Mouse (Mus musculus): Measurements from ENCODE around the gene Qars.

The Qars gene

GRCm38 (mm10) chr9:108507619-108508434 lies at the start of gene Qars:
TSS of gene Qars (plus strand) at chr9:108507706.
- peak; percentile 93 to 95 for DNase-seq

- DNase-seq, result no peak
Observed at GRCm38 (mm10) chr9:108459939-108460318, 47.6 kb upstream of the Qars start.

GRCm38 (mm10) chr9:108460319-108461178 lies 47.0 kb upstream of the Qars start, which contains the start of gene Ccdc71:
TSS of gene Ccdc71 (plus strand) at chr9:108460527.
- DNase-seq, result peak; percentile 89 to 95

DNA sequence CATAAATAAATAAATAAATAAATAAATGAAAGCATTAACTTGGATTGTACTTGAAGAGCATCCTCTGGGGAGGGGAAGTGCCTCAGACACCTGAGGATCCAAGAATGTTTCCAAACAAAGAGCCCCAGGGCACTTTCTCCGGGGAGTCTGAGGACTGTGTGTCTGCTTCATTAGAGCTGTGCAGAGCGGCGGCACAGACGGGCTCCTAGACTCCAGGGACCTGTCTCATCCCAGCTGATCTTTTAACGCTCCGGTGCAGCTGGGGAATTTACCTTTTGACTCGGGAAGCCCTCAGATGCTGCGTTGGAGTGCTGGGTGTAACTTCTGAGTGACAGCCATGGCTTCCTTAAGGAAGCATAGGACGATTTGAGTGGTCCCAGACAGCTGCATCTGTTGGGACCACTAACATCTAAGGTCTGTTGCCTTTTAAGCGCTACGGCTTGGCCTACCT lies 46.3 kb upstream of the Qars start, which contains the start of gene Klhdc8b:
Gene Klhdc8b, minus strand, starts transcription at position 401 of the 451 bp plus-strand sequence.
- no peak for DNase-seq

- no peak for DNase-seq
Observed at GRCm38 (mm10) chr9:108461675-108462074, 45.8 kb upstream of the Qars start.

- DNase-seq, result no peak
Observed at GRCm38 (mm10) chr9:108462192-108462591, 45.3 kb upstream of the Qars start.

- DNase-seq, result no peak
Observed at GRCm38 (mm10) chr9:108463713-108464112, 43.8 kb upstream of the Qars start.

- no peak for DNase-seq
Observed at GRCm38 (mm10) chr9:108466219-108466618, 41.3 kb upstream of the Qars start.

DNA sequence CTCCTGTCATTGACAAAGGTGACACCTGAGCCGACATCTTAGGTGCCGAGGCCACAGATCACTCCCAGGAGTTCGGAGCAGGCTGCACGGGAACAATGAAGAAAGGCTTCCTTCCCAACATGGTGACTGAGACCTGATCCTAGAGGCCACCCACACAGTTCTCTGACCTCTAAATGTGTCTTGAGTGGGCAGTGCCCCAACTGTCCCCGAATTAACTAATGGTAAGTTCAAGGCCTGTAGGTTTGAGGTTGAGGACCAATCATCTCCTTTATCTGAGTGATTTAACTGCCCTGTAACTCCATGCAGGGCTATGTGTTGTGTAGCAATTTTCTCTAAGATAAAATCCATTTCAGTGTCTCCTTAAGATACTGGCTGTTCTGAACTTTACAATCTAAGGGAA lies 38.1 kb upstream of the Qars start:
- DNase-seq, result no peak

DNA sequence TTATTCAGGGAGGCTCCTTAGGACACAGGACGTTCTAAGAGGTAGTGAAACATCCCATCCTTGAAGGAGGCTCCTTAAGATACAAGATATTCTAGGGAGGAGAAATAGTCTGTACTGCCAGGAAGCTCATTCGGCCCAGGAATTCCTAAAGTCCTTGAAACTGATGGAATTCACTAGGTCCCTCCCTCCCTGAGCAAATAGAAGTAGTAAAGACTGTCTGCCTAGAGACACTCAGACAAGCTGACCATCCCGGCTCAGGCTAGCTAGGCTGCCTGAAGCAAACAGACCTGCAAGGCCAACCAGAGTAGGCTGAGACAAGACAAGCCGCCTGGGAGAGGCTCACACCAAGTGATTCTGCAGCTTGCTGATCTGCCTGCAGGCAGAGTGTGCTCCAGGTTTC lies 37.7 kb upstream of the Qars start:
- DNase-seq, result no peak

DNA sequence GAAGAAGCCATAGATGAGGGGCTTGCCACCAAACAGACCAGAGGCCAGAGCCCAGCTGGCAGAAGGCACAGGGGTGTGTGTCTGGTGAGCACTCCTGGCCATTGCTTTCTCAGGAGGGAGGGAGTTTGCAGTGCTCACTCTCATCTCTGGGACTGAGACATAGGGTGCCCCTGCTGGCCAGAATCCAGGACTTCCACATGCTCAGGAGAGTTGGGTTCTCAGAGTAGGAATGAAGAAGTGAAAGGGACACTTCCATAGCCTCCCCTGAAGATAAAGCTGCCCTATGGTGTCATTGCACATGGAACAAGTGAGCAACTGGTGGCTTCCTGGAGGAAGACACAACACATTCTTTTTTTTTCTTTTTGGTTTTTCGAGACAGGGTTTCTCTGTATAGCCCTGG lies 33.0 kb upstream of the Qars start:
- no peak for DNase-seq

DNA sequence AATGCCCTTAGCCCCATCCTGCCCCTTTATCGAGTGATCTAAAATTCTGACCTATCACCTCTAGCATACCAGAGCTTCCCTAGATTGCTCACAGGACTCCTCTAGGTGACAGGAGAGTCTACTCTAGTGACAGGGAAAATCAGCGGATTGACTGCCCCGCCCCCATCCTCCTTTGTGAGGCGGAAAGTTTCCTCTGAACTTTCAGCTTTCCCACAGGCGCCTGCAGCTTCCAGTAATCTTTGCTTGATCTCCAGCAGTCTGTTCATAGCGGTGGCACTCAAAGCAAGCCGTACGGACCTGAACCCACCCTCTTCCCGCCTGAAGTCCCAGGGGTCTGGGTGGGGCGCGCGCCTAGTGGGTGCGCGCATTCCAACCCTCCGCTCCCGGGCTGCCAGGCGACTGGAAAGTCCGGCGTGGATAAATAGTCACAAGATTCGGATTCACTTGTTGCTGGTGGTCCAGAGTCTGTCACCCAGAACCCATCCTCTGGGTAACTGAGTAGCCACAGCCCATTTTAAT lies 28.8 kb upstream of the Qars start:
- DNase-seq, result no peak

DNA sequence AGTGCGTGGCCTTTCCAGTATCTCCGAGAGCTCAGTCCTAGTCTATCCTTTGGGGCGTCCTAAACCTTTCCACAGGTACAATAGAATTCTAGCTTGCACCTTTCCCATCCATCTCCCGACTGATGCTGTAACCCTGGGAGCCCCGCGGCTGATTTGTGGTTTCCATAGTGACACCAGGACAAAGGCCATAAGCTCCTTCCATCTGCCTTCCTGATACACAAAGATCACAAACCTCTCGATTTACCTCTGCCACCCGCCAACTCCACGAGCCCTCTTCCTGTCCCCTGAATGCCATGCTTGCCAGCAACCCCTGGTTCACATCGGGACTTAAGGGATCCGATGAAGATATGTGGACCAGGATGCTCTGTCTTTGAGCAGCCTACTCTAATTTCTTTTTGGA lies 28.3 kb upstream of the Qars start:
- DNase-seq, result no peak

DNA sequence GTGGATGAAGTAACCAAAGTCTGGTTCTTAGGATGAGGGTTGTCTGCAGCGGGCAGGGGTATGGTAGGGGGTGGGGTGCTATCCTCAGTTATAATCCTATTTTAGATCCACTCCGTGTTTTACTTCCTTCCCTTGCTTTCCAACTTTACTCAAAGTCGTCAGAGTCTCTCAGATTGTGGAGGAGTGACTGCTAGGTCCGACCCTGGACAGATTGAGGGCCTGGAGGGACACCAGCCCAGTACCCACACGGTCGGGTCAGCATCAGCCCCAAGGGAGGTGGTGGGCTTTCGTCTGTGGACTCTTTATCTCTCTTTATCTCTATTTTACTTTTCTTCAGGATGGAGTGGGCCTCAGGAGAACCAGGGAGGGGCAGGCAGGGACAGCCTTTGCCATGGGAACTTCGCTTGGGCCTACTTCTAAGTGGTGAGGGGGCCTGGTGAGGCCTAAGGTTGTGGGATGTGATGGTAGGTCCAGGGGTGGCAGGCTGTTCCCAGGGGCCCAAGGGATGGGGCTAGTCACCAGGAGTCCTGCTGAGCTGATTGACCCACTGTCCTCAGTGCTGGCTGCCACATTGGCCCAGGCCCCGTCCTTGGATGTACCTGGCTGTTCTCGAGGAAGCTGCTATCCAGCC lies 27.7 kb upstream of the Qars start, which contains the start of gene Lamb2:
Gene Lamb2, plus strand, starts transcription at position 16 of the 631 bp plus-strand sequence.
- DNase-seq, result no peak

- DNase-seq, result no peak
Observed at GRCm38 (mm10) chr9:108480813-108481519, 26.5 kb upstream of the Qars start.

DNA sequence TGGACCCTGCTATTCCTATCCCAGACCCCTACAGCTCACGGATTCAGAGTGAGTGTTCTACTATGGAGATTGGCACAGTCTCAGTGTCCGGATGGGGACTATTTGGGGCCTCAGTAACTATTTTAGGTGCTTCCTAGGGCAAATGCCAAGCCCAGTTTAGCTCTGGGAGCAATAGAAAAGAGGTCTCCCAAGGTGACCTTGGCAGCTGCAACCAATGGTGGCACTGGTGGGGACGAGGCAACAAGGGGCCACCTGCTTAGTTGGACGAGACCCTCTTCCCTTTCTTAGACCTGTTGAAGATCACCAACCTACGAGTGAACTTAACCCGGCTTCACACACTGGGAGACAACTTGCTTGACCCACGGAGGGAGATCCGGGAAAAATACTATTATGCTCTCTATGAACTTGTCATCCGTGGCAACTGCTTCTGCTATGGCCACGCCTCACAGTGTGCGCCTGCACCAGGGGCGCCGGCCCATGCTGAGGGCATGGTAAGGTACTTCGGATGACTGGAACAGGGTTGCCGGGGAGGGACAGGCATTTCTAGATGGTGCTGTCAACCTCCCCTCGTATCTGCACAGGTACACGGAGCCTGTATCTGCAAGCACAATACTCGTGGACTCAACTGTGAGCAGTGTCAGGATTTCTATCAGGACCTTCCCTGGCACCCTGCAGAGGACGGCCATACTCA lies 25.8 kb upstream of the Qars start:
- no peak for DNase-seq

- no peak for DNase-seq
Observed at GRCm38 (mm10) chr9:108483051-108483790, 24.3 kb upstream of the Qars start.

GRCm38 (mm10) chr9:108484021-108484420 lies 23.5 kb upstream of the Qars start:
- peak in 1 of 2 experiments; percentile 5 for DNase-seq

DNA sequence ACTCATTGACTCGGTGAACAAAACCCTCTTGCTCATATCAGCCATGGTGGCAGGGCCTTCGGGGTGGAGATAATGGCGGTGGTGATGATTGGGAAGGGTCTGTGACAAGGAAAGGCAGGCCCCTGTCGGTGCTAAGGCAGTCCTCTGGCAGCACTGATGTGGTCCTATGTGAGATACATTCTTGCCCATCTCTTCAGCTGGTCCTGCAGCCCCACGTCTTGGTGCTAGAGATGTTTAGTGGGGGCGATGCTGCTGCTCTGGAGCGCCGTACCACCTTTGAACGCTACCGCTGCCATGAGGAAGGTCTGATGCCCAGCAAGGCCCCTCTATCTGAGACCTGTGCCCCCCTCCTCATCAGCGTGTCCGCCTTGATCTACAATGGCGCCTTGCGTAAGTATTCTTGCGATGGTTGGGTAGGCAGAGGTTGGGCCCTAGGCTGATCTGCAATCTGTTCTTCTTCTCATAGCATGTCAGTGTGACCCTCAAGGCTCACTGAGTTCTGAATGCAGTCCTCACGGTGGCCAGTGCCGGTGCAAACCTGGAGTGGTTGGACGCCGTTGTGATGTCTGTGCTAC lies 22.1 kb upstream of the Qars start:
- peak in 1 of 2 experiments; percentile 3 for DNase-seq

DNA sequence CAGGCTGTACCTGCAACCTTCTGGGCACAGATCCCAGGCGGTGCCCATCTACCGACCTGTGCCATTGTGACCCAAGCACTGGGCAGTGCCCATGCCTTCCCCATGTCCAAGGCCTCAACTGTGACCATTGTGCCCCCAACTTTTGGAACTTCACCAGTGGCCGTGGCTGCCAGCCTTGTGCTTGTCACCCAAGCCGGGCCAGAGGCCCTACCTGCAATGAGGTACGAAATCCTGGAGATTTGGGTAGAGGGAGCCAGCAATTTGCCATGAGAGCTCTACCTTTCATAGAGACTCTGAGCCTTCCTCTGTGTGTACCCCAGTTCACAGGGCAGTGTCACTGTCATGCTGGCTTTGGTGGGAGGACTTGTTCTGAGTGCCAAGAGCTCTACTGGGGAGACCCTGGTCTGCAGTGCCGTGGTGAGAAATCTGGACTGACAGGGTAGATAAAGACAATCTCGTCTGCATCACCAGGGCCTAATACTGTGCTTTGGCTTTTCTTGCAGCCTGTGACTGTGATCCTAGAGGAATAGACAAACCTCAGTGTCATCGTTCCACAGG lies 20.5 kb upstream of the Qars start:
- DNase-seq, result peak in 1 of 2 experiments; percentile 12

All from cerebellum, postnatal 25 days (tissue).